Mouse (Mus musculus) kidney, adult 2 months (tissue): ENCODE data around the gene Svbp.

ENCODE experiments used
- CTCF ChIP-seq: fragments of 200-500 bp; conservative IDR thresholded peaks from 2 replicates; pipeline ENCODE4 v1.5.1; 2011; ENCODE audit warnings: low read depth, mild to moderate bottlenecking, control low read depth, low read length, moderate library complexity, mixed read lengths; ENCODE audit not compliant: insufficient read depth, insufficient read length
- POLR2A ChIP-seq: fragments of 200-500 bp; IDR thresholded peaks from one replicate; pipeline ENCODE4 v1.6.1; 2011; ENCODE audit warnings: low read depth, low read length, control low read depth

DNA sequence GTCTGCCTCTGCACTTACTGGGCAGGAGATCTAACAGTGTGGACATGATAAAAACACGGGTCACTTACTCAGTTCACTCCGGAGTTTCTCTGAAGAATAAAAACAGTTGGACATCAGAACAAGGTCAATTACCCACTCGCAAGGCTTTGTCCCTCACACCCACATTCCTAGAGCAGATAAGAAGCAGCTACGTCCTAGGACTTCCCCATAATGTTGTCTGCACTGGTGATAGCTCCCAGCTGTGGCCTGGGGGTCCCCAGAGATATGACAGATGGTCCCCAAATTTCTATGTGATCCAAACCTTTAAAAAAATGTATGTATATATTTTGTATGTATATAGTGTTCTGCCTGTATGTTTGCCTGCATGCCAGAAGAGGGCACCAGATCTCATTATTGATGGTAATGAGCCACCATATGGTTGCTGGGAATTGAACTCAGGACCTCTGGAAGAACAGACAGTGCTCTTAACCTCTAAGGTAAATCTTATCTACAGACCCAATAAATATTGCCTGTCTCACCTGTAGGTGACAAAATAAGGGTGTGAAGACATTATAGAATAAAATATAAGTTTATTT lies 14.9 kb upstream of the Svbp start:
- no peak for TF ChIP-seq CTCF
- TF ChIP-seq POLR2A = no peak
